Mouse (Mus musculus) midbrain, embryonic 15.5 days (tissue): ENCODE measurements at regions not wholly inside any gene's neighbourhood (a gene's known extent, or its start where the extent isn't known, plus 50 kb on each side); places are given as distances from the start of the nearest gene placed in this dataset.

Source experiments
- ATAC-seq: fragments of 200-750 bp; cut with Nextera tagmentation; replicated peaks from 2 replicates; pipeline ENCODE4 v1.8.0; 2017; ENCODE audit warnings: moderate TSS enrichment
- H3K27ac ChIP-seq: fragments of 300-500 bp; sonication (generic); 2 replicates; pipeline ENCODE4 v1.5.1; 2015; ENCODE audit warnings: mild to moderate bottlenecking, inconsistent platforms
- H3K27me3 ChIP-seq: fragments of 300-500 bp; sonication (generic); replicated peaks from 2 replicates; pipeline ENCODE4 v1.6.1; 2015; ENCODE audit warnings: inconsistent platforms
- H3K36me3 ChIP-seq: fragments of 300-500 bp; sonication (generic); replicated peaks from 2 replicates; pipeline ENCODE4 v1.6.1; 2015; ENCODE audit warnings: inconsistent platforms
- H3K4me1 ChIP-seq: fragments of 300-500 bp; sonication (generic); 2 replicates; pipeline ENCODE4 v1.6.1; 2015; ENCODE audit warnings: inconsistent platforms
- H3K4me2 ChIP-seq: fragments of 300-500 bp; sonication (generic); 2 replicates; pipeline ENCODE4 v1.6.1; 2015; ENCODE audit warnings: inconsistent platforms, mild to moderate bottlenecking, moderate library complexity
- H3K4me3 ChIP-seq: fragments of 300-500 bp; sonication (generic); 2 replicates; pipeline ENCODE4 v1.5.1; 2015; ENCODE audit warnings: mild to moderate bottlenecking, inconsistent platforms
- H3K9ac ChIP-seq: fragments of 300-500 bp; sonication (generic); 2 replicates; pipeline ENCODE4 v1.6.1; 2015; ENCODE audit warnings: mild to moderate bottlenecking, inconsistent platforms
- H3K9me3 ChIP-seq: fragments of 300-500 bp; sonication (generic); 2 replicates; pipeline ENCODE4 v1.6.1; 2016; ENCODE audit warnings: inconsistent platforms
- WGBS: fragments of 180-500 bp; shearing (Covaris S2); methylation state at CpG from one replicate; pipeline ENCODE4 v1.1.7; 2015; ENCODE audit warnings: mixed read lengths; 5-methylcytosine and 5-hydroxymethylcytosine counted together

DNA sequence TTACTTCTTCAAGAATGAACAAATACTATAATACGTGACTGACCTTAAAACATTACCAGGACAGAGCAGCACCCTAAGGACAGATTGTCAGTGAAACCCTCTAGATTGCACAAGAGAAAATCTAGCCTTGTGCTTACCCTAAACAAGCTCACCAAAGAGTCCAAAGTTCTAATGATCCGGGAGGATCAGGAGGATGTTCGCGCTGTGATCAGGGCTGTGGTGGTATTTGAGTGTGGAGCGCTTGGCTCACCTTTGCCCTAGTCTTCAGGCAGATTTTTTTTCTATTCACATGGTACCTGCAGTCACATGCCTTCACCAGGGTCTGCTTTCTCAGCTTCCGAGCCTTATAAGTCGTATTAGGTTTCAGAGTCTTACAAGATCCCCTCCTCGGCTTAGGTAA lies 65.3 kb upstream of the Abcd3 start:
- 0 out of 2 replicates have a peak, but pooled peaks cover 3% of the 10 kb centered on the region for H3K27me3 ChIP-seq
- no peak overlapping the region for H3K27ac ChIP-seq
- peaks cover 4% of the 10 kb centered on the region; the same call in 1 of the 2 replicates for H3K4me1 ChIP-seq
- WGBS: 89% methylated on average over 8 of the region's 8 CpGs
- H3K36me3 ChIP-seq: no peaks in the 10 kb centered on the region
- H3K9me3 ChIP-seq: no peaks in the 10 kb centered on the region
- H3K9ac ChIP-seq: no peak overlapping the region
- no peak overlapping the region for H3K4me3 ChIP-seq
- no peak for ATAC-seq
- no peak overlapping the region for H3K4me2 ChIP-seq

DNA sequence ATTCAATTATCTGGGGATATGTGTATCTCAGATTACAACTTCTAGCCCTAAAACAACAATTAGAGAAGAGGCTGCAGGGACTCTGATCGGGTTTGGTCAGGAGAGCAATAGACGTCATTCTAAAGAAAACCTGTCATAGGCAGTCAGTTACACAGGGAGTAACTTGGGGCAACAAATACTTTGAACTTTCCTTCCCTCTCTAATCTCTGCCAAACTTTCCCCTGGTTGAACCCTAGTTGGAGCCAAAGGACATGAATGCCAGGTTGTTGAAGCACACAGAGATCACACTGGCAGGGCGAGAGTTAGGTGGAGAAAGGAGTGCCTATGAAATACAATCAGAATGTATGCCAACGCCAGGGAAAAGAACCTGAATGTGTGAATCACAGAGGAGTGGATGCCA lies 60.0 kb upstream of the Abcd3 start:
- Histone ChIP-seq H3K9me3 (no peaks in the 10 kb centered on the region), H3K4me2 (no peak overlapping the region), H3K27me3 (no peaks in the 10 kb centered on the region), H3K4me3 (no peak overlapping the region), H3K36me3 (no peaks in the 10 kb centered on the region), H3K27ac (no peak overlapping the region), H3K4me1 (no peaks in the 10 kb centered on the region), H3K9ac (no peak overlapping the region)
- ATAC-seq: no peak
- 85% methylated on average over 4 of the region's 4 CpGs for WGBS

DNA sequence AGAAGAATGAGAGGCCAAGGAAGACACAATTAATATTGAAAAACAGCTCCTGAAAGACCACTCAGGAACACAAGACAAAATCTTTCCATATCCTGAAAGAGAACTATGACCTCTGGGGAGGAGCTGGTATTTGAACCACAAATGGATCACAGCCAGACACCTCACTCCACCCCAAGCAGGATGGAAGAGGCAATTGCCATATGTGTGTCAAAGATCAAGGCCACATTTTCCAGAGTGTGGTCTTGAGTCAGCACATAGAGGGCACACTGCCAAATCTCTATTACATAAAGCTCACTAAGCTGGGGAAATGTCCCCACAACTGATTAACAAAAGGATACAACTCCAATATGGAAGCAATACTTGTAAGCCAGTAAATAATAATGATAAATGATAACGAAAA lies 59.5 kb upstream of the Abcd3 start:
- H3K4me3 ChIP-seq: no peak overlapping the region
- 82% methylated on average over 1 of the region's 1 CpGs for WGBS
- H3K9ac ChIP-seq: no peak overlapping the region
- no peaks in the 10 kb centered on the region for H3K27me3 ChIP-seq
- ATAC-seq: no peak
- no peaks in the 10 kb centered on the region for H3K4me1 ChIP-seq
- H3K9me3 ChIP-seq: no peaks in the 10 kb centered on the region
- H3K27ac ChIP-seq: no peak overlapping the region
- no peaks in the 10 kb centered on the region for H3K36me3 ChIP-seq
- H3K4me2 ChIP-seq: no peak overlapping the region

DNA sequence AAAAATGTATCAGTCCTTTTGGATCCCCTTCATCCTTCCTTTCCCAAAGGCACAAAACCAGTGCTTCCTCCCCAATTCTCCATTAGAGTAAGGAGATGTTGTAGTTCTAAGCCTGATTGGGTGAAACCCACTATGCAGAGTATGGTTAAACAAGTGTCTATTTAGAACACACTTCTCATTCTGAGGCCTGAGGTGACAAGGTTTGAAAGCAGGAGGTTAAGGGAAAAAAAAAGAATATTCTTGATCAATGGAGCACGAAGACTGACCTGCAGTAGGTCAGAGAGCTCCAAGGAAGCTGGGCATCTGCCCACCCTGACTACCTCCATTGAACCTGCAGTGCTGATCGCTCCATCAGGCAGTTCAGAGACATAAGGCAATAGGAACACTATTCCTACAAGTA lies 58.5 kb upstream of the Abcd3 start:
- ATAC-seq: no peak
- WGBS: 81% methylated on average over 2 of the region's 2 CpGs
- Histone ChIP-seq H3K4me2 (no peak overlapping the region), H3K27ac (no peak overlapping the region), H3K36me3 (no peaks in the 10 kb centered on the region), H3K9ac (no peak overlapping the region), H3K4me1 (no peaks in the 10 kb centered on the region), H3K4me3 (no peak overlapping the region), H3K27me3 (no peaks in the 10 kb centered on the region), H3K9me3 (no peaks in the 10 kb centered on the region)

DNA sequence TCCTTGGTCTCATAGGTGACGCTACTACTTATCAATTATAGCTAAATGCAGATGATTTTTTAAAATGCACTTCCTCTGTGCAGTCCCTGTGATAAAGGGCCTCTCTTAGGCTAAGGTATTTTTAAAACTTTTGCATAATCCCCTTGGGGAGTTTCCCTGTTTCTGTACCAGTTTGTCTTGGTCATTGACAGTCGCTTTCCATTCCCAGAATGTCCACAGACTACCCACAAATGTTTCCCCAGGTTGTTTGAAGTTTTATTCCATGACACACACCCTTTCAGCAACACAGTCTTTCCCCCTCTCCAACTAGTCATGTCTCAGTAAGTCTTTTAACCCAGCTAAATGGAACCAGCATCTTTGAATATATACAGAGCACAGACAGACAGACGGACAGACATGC lies 57.6 kb upstream of the Abcd3 start:
- Histone ChIP-seq H3K9ac (no peak overlapping the region), H3K36me3 (no peaks in the 10 kb centered on the region), H3K27me3 (no peaks in the 10 kb centered on the region), H3K9me3 (no peaks in the 10 kb centered on the region), H3K4me1 (no peaks in the 10 kb centered on the region), H3K27ac (no peak overlapping the region), H3K4me3 (no peak overlapping the region), H3K4me2 (no peak overlapping the region)
- ATAC-seq: no peak
- WGBS: 93% methylated on average over 3 of the region's 3 CpGs

DNA sequence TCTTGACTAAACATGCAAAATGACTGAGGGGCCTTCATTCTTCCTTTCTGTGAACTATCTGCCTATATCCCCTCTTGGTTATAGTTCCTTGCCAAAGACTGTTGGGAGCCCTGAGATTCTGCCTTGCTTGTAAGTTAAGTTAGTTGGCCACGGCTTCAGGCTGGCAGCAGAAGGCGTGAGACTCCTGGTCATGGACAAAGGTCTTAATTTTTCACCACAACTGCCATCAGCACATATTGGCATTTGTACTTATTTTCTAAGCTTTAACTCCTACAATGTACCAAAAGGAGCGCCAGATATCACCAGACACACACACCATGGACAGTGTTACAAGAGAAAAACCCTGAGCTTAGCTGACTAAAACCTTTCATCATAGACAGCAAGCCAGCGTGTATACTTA lies 56.7 kb upstream of the Abcd3 start:
- ATAC-seq: no peak
- Histone ChIP-seq H3K9ac (no peak overlapping the region), H3K9me3 (no peaks in the 10 kb centered on the region), H3K4me3 (no peak overlapping the region), H3K27me3 (no peaks in the 10 kb centered on the region), H3K36me3 (no peaks in the 10 kb centered on the region), H3K4me2 (no peak overlapping the region), H3K27ac (no peak overlapping the region), H3K4me1 (no peaks in the 10 kb centered on the region)
- WGBS: 81% methylated on average over 4 of the region's 4 CpGs

DNA sequence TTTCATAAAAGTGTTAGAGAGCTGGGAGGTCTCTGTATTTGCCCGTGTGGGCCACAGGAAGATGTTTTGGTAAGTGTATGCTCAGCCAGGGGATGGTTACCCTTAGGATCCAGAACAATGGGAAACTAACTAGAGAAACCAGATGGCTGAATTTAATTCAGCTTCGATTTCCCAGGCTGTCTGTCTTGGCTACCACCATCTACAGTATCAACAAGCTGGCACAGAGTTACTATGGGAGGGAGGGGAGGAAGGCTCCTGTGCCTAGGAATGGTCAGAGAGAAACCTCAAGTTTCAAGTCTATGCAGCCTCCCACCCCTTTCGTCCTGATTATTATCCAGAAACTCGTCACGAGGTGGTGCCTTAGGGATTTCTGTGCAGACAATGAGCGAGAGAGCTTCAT lies 55.6 kb upstream of the Abcd3 start:
- no peak overlapping the region for H3K9ac ChIP-seq
- no peak for ATAC-seq
- no peak overlapping the region for H3K4me2 ChIP-seq
- no peak overlapping the region for H3K27ac ChIP-seq
- no peaks in the 10 kb centered on the region for H3K36me3 ChIP-seq
- H3K27me3 ChIP-seq: no peaks in the 10 kb centered on the region
- no peaks in the 10 kb centered on the region for H3K9me3 ChIP-seq
- WGBS: 74% methylated on average over 6 of the region's 6 CpGs
- H3K4me1 ChIP-seq: no peaks in the 10 kb centered on the region
- H3K4me3 ChIP-seq: no peak overlapping the region

DNA sequence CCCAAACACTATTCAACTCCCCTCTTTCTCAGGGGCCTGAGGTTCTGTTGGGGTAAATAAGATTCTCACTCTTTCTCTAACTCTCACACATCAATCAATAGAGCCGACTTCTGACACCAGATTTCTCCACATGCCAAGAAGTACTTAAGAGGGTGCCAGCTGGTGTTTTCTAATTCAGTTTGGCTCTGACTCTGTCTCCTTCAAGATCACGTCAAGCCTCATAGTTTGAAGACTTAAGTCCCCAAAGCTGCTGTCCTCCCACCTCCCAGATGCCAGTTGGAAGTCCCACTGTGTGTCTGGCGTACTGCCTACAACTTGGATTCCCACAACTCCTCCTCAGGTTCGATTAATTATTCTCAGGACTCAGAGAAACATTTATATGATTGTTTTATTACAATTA lies 54.6 kb upstream of the Abcd3 start:
- no peak overlapping the region for H3K4me2 ChIP-seq
- H3K4me3 ChIP-seq: no peak overlapping the region
- H3K9me3 ChIP-seq: no peaks in the 10 kb centered on the region
- no peak overlapping the region for H3K27ac ChIP-seq
- H3K27me3 ChIP-seq: no peaks in the 10 kb centered on the region
- H3K4me1 ChIP-seq: no peaks in the 10 kb centered on the region
- no peak overlapping the region for H3K9ac ChIP-seq
- no peaks in the 10 kb centered on the region for H3K36me3 ChIP-seq
- WGBS: 62% methylated on average over 4 of the region's 4 CpGs
- no peak for ATAC-seq

DNA sequence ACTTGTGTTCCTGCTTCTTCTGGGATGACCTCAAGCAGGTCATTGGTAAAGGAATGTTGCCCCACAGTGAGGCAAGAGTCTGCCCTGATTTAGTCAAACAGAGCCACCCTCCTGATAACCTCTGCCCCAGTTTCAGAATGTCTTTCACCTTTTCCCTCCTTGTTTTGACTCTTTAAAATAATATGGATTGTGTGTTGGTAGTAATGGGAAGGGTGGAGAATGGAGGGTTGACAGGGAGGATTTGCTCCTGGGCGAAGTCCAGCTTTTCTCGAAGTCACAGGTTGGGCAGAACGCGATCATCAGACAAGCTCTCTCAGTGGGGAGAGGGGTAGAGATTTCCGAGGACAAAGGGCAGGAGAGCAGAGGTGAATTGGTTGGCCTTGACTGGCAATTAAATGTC lies 52.2 kb upstream of the Abcd3 start:
- Histone ChIP-seq H3K4me3 (no peak overlapping the region), H3K4me1 (no peaks in the 10 kb centered on the region), H3K4me2 (no peak overlapping the region), H3K36me3 (no peaks in the 10 kb centered on the region), H3K9me3 (no peaks in the 10 kb centered on the region), H3K27ac (no peak overlapping the region), H3K9ac (no peak overlapping the region), H3K27me3 (no peaks in the 10 kb centered on the region)
- WGBS: 58% methylated on average over 5 of the region's 5 CpGs
- ATAC-seq: no peak

DNA sequence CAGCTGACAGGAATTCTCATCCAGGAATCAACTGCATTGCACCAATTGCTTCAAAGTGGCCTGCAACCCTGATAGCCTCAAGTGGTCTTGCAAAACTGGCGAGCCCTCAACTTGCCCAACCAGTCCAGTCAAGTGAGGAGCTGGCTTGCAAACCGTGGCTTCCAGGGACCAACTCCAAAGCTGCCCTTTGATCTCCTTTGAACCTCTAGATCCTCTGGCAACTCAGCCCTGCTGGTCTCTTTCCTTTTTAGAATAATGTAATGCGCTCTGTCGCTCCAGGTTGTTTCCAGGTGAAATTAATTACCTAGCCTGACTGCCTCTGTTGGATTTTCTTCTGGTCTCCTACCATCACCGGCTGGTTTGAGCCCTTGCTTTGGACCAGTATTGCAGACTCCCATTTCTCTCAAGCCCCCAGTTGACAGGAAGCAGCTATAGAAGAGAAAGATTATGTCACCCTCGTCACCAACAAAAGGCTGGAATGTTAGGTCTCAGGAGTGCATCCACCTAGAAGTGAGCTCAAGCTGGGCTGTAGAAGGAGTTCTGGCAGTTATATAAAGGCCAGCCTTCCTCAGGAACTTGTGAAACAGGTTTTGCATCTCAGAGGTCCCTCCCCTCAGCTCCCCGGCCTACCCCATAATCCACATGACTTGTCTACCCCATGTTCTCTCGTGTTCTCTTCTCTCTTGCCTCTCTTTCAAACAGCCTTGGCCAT lies 49.8 kb upstream of the Abcd3 start:
- no peak for ATAC-seq
- no peak overlapping the region for H3K4me3 ChIP-seq
- no peak overlapping the region for H3K4me2 ChIP-seq
- WGBS: 60% methylated on average over 8 of the region's 8 CpGs
- no peaks in the 10 kb centered on the region for H3K36me3 ChIP-seq
- no peak overlapping the region for H3K9ac ChIP-seq
- H3K4me1 ChIP-seq: no peaks in the 10 kb centered on the region
- no peaks in the 10 kb centered on the region for H3K9me3 ChIP-seq
- no peaks in the 10 kb centered on the region for H3K27me3 ChIP-seq
- H3K27ac ChIP-seq: no peak overlapping the region
